Mouse (Mus musculus): ENCODE results near the gene Dgkg. TPM values are rescaled to one million over a fixed set of nuclear protein-coding genes. Genes with fewer than 3 reads are reported as not detected.

Dgkg gene
- polyA plus RNA-seq, 1 experiment = 12.8 TPM

DNA sequence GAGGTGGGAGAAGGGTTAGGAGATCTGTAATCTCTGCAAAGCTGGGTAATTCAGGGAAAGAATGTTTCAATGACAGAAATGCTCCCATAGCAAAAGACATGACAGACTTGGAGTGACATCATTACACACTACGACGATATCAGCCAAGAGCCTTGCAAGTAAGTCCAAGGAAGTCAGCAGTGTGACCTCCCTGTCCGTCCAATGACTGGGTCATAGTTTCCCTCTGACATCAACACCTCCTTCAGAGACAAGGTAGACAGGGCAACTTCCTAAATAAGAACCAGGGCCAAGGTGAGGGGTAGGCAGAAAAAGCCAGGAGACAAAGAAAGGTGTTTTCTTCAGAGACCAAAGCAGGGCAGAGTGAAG lies 92.1 kb downstream of the Dgkg start:
- H3K27ac ChIP-seq (ENCODE audit: control insufficient read depth, insufficient read depth, low read depth, low read length, poor library complexity) = no peak overlapping the region
- no peaks in the 10 kb centered on the region for H3K4me1 ChIP-seq (ENCODE audit: control insufficient read depth, insufficient read depth, low read length)
- no peak for TF ChIP-seq CTCF (IDR thresholded peaks at IDR 0.05; ENCODE audit: control insufficient read depth, insufficient read depth, low read length)
- TF ChIP-seq POLR2A (IDR thresholded peaks at IDR 0.05; ENCODE audit: borderline replicate concordance, control insufficient read depth, low read depth, low read length) = no peak
- H3K4me3 ChIP-seq (replicated peaks; ENCODE audit: control insufficient read depth, low read depth, low read length) = no peak overlapping the region
- WGBS = 85% methylated on average over 3 of the region's 3 CpGs

DNA sequence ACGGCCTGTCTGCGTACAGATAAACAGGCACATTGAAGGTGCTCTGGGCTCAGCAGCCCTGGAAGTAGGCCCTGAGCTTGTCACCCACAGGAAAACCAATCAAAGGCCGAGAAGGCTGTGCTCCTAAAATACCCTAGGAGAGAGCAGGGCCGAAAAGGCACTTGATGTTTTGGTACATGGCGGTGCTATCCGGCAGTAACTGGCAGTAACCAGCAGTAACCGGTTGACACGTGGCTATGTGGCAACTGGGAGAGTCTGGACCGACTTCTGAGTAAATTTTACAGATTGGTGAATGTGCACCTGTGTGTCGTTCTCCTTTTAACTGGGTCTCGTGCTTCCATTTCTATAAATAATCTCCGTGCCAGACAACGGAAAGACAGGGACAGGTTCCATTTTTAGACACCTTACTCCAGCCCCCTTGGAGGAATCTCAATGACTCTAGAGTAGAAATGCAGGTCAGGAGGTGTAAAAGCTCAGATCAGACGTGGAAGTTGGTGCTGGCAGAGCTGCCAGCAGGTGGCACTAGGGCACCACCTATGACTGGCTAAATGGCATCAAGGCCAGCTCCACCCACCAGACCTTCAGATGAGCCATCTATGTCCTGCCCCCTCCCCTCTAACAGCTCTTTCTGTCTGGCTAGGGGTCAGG lies 92.6 kb downstream of the Dgkg start:
- no peak overlapping the region for H3K27ac ChIP-seq (ENCODE audit: control insufficient read depth, insufficient read depth, low read depth, low read length, poor library complexity)
- H3K4me3 ChIP-seq (replicated peaks; ENCODE audit: control insufficient read depth, low read depth, low read length) = no peak overlapping the region
- H3K4me1 ChIP-seq (ENCODE audit: control insufficient read depth, insufficient read depth, low read length) = no peaks in the 10 kb centered on the region
- WGBS = 70% methylated on average over 14 of the region's 14 CpGs
- peak; percentile 83 for TF ChIP-seq CTCF (IDR thresholded peaks at IDR 0.05; ENCODE audit: control insufficient read depth, insufficient read depth, low read length)
- TF ChIP-seq POLR2A (IDR thresholded peaks at IDR 0.05; ENCODE audit: borderline replicate concordance, control insufficient read depth, low read depth, low read length) = no peak

DNA sequence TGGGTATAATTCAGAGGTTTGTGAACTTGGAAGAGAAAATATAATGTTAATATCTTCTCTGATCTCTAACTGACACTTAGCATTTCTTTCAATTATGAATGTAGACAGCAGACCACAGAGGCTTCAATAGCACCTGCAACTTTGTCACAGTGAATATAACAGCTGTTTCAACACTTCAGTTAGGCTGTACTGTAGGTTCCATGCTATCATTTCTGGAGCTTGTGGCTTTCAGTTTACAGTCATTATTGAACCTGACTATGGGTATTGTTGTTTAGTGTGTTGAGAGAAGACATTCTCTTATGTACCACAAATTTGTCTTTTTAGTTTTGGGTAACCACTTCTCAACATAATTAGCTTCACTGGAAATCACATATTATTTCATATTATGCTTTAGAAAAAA lies 93.4 kb downstream of the Dgkg start:
- Histone ChIP-seq H3K4me1 (ENCODE audit: control insufficient read depth, insufficient read depth, low read length) (no peaks in the 10 kb centered on the region), H3K4me3 (replicated peaks; ENCODE audit: control insufficient read depth, low read depth, low read length) (no peak overlapping the region), H3K27ac (ENCODE audit: control insufficient read depth, insufficient read depth, low read depth, low read length, poor library complexity) (no peak overlapping the region)

DNA sequence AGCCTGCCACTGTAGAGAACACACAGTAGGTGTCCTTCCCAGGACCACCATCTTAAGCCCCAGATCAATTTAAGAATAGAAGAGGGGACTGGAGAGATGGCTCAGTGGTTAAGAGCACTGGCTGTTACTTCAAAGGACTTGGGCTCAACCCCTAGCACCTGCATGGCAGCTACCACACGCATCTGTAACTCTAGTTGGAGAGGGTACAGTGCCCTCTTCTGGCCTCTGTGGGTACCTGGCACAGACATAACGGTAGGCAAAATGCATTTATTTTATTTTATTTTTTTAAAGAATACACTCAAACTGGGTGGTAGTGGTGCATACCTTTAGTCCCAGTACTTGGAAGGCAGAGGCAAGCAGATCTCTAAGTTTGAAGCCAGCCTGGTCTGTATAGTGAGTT lies 102.0 kb downstream of the Dgkg start:
- H3K4me3 ChIP-seq (replicated peaks; ENCODE audit: control insufficient read depth, low read depth, low read length) = no peak overlapping the region
- no peak overlapping the region for H3K27ac ChIP-seq (ENCODE audit: control insufficient read depth, insufficient read depth, low read depth, low read length, poor library complexity)
- TF ChIP-seq CTCF (IDR thresholded peaks at IDR 0.05; ENCODE audit: control insufficient read depth, insufficient read depth, low read length) (peak; percentile 45; the same call in 1 of the 2 replicates), POLR2A (IDR thresholded peaks at IDR 0.05; ENCODE audit: borderline replicate concordance, control insufficient read depth, low read depth, low read length) (no peak)
- WGBS = 62% methylated on average over 2 of the region's 2 CpGs
- no peaks in the 10 kb centered on the region for H3K4me1 ChIP-seq (ENCODE audit: control insufficient read depth, insufficient read depth, low read length)

More for the DNA sequence above, 93.4 kb downstream of the Dgkg start:
- TF ChIP-seq POLR2A (IDR thresholded peaks at IDR 0.05; ENCODE audit: borderline replicate concordance, control insufficient read depth, low read depth, low read length) = no peak
- no peak for TF ChIP-seq CTCF (IDR thresholded peaks at IDR 0.05; ENCODE audit: control insufficient read depth, insufficient read depth, low read length)

DNA sequence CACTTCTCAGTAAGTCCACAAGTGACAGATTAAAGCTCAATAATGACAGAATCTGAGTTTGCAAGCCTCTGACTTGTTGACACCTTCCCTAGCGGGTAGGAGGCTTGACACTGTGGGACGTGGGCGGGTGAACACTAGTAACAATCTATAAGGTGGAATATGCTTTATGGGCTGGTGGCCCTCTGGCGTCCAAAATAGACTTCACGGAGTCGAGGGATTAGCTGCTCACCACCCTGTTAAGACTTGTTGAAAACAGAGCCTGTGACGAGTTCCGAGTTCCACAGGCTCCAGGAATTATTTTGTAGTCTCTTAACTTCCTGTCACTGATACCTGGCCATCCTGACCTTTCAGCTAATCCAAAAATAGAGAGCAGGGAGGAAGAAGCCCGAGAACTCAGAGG lies 104.7 kb downstream of the Dgkg start:
- H3K4me3 ChIP-seq (replicated peaks; ENCODE audit: control insufficient read depth, low read depth, low read length) = no peak overlapping the region
- 66% methylated on average over 9 of the region's 9 CpGs for whole genome bisulfite sequencing
- peaks cover 2% of the 10 kb centered on the region; the same call in 1 of the 2 replicates for H3K4me1 ChIP-seq (ENCODE audit: control insufficient read depth, insufficient read depth, low read length)
- TF ChIP-seq POLR2A (IDR thresholded peaks at IDR 0.05; ENCODE audit: borderline replicate concordance, control insufficient read depth, low read depth, low read length) (no peak), CTCF (IDR thresholded peaks at IDR 0.05; ENCODE audit: control insufficient read depth, insufficient read depth, low read length) (no peak)
- no peak overlapping the region for H3K27ac ChIP-seq (ENCODE audit: control insufficient read depth, insufficient read depth, low read depth, low read length, poor library complexity)

DNA sequence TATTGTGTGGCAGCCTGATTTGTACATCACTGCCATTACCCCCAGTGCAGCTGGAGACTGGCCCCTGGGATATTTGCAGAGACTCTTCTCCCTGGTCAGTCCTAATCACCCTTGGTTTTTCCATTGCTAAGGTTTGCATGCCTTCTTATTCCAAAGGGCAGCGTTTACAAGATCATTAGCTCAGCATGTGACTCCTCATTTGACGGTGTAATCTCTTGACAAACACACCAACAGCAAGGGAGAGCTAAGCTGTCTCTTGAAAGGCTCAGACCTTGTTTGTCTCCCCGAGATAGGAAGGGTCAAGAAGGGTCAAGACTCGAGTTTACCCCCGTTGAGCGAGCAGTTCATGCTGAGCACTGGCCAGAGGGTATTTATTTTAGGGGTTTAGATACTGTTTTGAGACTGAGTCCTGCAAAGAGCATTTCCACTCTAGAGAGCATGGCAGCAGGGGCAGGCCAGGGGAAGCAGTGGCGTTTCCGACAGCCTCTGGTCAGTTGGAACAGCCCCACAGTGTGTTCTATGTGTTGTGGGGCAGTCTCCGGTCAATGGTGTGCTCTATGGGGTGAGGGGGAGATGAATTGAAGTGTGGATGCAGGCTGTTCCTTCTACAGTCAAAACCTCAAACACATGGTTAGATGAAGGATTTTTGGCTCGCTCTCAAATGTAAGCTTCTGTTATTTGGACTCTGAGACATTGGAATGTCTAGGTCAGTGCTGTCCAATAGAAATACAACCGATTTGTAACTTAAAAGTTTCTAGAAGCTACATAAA lies 105.6 kb downstream of the Dgkg start:
- no peak overlapping the region for H3K4me3 ChIP-seq (replicated peaks; ENCODE audit: control insufficient read depth, low read depth, low read length)
- 76% methylated on average over 11 of the region's 11 CpGs for WGBS
- peaks cover 2% of the 10 kb centered on the region; the same call in 1 of the 2 replicates for H3K4me1 ChIP-seq (ENCODE audit: control insufficient read depth, insufficient read depth, low read length)
- TF ChIP-seq POLR2A (IDR thresholded peaks at IDR 0.05; ENCODE audit: borderline replicate concordance, control insufficient read depth, low read depth, low read length) (no peak), CTCF (IDR thresholded peaks at IDR 0.05; ENCODE audit: control insufficient read depth, insufficient read depth, low read length) (no peak)
- no peak overlapping the region for H3K27ac ChIP-seq (ENCODE audit: control insufficient read depth, insufficient read depth, low read depth, low read length, poor library complexity)

DNA sequence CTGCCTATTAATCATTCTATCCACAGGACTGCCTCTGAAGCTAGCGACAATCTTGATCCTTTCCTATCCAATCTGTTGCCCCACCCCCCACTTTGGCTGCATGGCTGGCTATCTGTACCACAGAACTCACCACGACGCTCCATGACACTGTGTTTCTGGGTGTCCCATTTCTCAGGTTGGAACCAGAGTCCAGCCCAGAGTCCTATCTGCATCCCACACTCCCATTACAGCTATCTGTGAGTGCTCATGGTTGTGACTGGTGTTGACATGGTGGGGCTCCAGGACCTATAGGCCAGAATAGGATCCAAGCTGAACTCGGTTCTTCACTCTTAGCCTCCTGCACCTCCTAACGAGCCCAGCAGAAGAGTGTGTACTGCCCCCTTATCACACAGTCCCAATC lies 107.7 kb downstream of the Dgkg start:
- WGBS = 45% methylated on average over 5 of the region's 5 CpGs
- peaks cover 4% of the 10 kb centered on the region for H3K4me1 ChIP-seq (ENCODE audit: control insufficient read depth, insufficient read depth, low read length)
- H3K27ac ChIP-seq (ENCODE audit: control insufficient read depth, insufficient read depth, low read depth, low read length, poor library complexity) = no peak overlapping the region
- no peak overlapping the region for H3K4me3 ChIP-seq (replicated peaks; ENCODE audit: control insufficient read depth, low read depth, low read length)
- TF ChIP-seq POLR2A (IDR thresholded peaks at IDR 0.05; ENCODE audit: borderline replicate concordance, control insufficient read depth, low read depth, low read length) = no peak
- TF ChIP-seq CTCF (IDR thresholded peaks at IDR 0.05; ENCODE audit: control insufficient read depth, insufficient read depth, low read length) = no peak

DNA sequence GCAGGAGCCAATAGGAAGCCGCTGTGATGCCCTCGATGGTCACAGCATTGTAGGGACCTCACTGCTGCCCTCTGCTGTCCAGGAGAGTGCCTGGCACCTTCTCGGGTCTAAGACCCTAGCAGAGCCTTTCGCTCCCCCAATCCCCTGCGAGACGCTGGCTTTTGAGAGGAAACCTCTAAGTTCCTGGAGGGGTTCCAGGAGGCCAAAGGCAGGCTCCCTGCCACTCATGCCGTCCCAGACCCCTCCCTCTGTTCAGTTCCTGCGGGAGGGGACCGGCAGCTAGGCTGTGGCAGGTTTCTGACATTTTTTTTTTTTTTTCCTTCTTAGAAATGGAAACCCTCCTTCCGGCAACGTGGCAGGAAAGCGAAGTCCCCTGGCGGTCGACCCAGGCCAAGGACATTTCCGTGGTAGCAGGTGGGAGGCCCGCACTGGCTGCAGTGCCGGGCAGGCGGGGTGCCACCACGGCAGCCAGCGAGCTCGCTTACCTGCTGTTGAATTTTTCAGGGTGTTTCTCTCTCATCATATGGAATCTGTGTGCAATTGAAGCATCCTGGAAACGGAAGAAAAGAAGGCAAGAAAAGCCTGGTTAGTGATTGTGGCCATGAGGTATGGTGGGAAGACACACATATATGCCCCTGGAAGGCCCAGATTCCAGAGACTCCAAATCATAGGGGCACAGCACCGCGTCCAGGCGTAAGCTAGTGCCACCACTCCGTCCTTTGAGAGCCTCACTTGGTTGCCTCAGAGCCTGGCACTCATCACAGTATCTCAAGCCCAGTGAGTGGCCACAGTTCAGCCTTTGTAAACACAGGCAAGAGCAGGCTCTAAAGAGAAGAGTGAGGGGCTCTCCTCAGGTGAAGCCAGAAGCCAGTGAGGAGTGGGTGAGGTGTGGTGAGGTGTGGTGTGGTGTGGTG lies 108.6 kb downstream of the Dgkg start:
- WGBS = 5% methylated on average over 26 of the region's 26 CpGs
- Histone ChIP-seq H3K27ac (ENCODE audit: control insufficient read depth, insufficient read depth, low read depth, low read length, poor library complexity) (no peak overlapping the region; the same call in 1 of the 2 replicates), H3K4me3 (replicated peaks; ENCODE audit: control insufficient read depth, low read depth, low read length) (peak overlapping the region; percentile 31), H3K4me1 (ENCODE audit: control insufficient read depth, insufficient read depth, low read length) (peaks cover 4% of the 10 kb centered on the region)
- TF ChIP-seq POLR2A (IDR thresholded peaks at IDR 0.05; ENCODE audit: borderline replicate concordance, control insufficient read depth, low read depth, low read length) (no peak), CTCF (IDR thresholded peaks at IDR 0.05; ENCODE audit: control insufficient read depth, insufficient read depth, low read length) (peak; percentile 89)
